Mouse (Mus musculus) spleen, adult 2 months (tissue): ENCODE measurements around the gene Vmn2r81.
"Not testable (repeated sequence)": the region's sequence is repeated elsewhere in the genome, so short reads cannot be mapped to it uniquely, and the experiment has no call there.

ENCODE experiments used
- CTCF ChIP-seq: fragments of 200-500 bp; IDR thresholded peaks from 2 replicates; pipeline ENCODE4 v1.5.1; 2011; ENCODE audit warnings: mild to moderate bottlenecking, inconsistent platforms; ENCODE audit not compliant: insufficient read depth, insufficient read length, insufficient replicate concordance; ENCODE audit errors: extremely low read depth
- POLR2A ChIP-seq: fragments of 200-500 bp; IDR thresholded peaks from 2 replicates; pipeline ENCODE4 v1.6.1; 2011; ENCODE audit warnings: low read depth, low read length, inconsistent platforms

- TF ChIP-seq POLR2A, CTCF: not testable (repeated sequence)
Observed at GRCm38 (mm10) chr10:79247392-79247791, at the start of gene Vmn2r81.
